Mouse (Mus musculus) kidney, adult 2 months (tissue): ENCODE measurements around the gene Hltf. TPM values are rescaled to one million over a fixed set of nuclear protein-coding genes. Genes with fewer than 3 reads are reported as not detected.

Experiments
- DNase-seq: peaks from one replicate; pipeline ENCODE4 v3.0.0; 2021
- H3K27ac ChIP-seq: fragments of 200-500 bp; 2 replicates; pipeline ENCODE4 v1.5.1; 2012; ENCODE audit warnings: low read depth, low read length, control low read depth, inconsistent platforms; ENCODE audit not compliant: insufficient read depth
- H3K27me3 ChIP-seq: fragments of 200-500 bp; replicated peaks from 2 replicates; pipeline ENCODE4 v1.6.1; 2012; ENCODE audit warnings: mild to moderate bottlenecking, moderate library complexity, low read length, inconsistent platforms; ENCODE audit not compliant: control insufficient read depth, insufficient read depth
- H3K36me3 ChIP-seq: fragments of 200-500 bp; 2 replicates; pipeline ENCODE4 v1.6.1; 2012; ENCODE audit warnings: mild to moderate bottlenecking, moderate library complexity, low read length, inconsistent platforms; ENCODE audit not compliant: control insufficient read depth, insufficient read depth
- H3K4me1 ChIP-seq: fragments of 200-500 bp; 2 replicates; pipeline ENCODE4 v1.6.1; 2011; ENCODE audit warnings: low read length; ENCODE audit not compliant: control insufficient read depth, insufficient read depth
- H3K4me3 ChIP-seq: fragments of 200-500 bp; 2 replicates; pipeline ENCODE4 v1.5.1; 2011; ENCODE audit warnings: mild to moderate bottlenecking, low read depth, low read length, control low read depth; ENCODE audit not compliant: insufficient read depth
- CTCF ChIP-seq: fragments of 200-500 bp; conservative IDR thresholded peaks from 2 replicates; pipeline ENCODE4 v1.5.1; 2011; ENCODE audit warnings: low read depth, mild to moderate bottlenecking, control low read depth, low read length, moderate library complexity, mixed read lengths; ENCODE audit not compliant: insufficient read depth, insufficient read length
- POLR2A ChIP-seq: fragments of 200-500 bp; IDR thresholded peaks from one replicate; pipeline ENCODE4 v1.6.1; 2011; ENCODE audit warnings: low read depth, low read length, control low read depth
- WGBS: fragments of 180-500 bp; shearing (Covaris S2); methylation state at CpG from one replicate; pipeline ENCODE4 v1.1.7; 2018; 5-methylcytosine and 5-hydroxymethylcytosine counted together
- polyA plus RNA-seq: library from polyadenylated mRNA; depleted of rRNA; stranded (reverse); fragments of >200 nt; gene quantifications from 2 replicates; pipeline ENCODE4 v1.2.3, GENCODE M21; 2012

Gene Hltf
- polyA plus RNA-seq, 1 experiment: 4.0 TPM

GRCm38 (mm10) chr3:20127047-20127595 lies 69.5 kb downstream of the Hltf start:
- no peak for DNase-seq
- Histone ChIP-seq H3K27me3 (no peaks in the 10 kb centered on the region), H3K27ac (no peak overlapping the region), H3K4me3 (no peak overlapping the region), H3K36me3 (no peaks in the 10 kb centered on the region; the same call in none of the 2 replicates), H3K4me1 (no peaks in the 10 kb centered on the region)
- TF ChIP-seq POLR2A (no peak), CTCF (no peak)
- WGBS: 88% methylated on average over 2 of the region's 2 CpGs

GRCm38 (mm10) chr3:20129491-20129890 lies 71.9 kb downstream of the Hltf start:
- Histone ChIP-seq H3K27me3 (no peaks in the 10 kb centered on the region), H3K4me1 (no peaks in the 10 kb centered on the region), H3K27ac (no peak overlapping the region), H3K4me3 (no peak overlapping the region), H3K36me3 (no peaks in the 10 kb centered on the region; the same call in none of the 2 replicates)
- 89% methylated on average over 5 of the region's 5 CpGs for WGBS
- TF ChIP-seq CTCF (no peak), POLR2A (no peak)
- DNase-seq: no peak

- Histone ChIP-seq H3K4me1 (no peaks in the 10 kb centered on the region), H3K27me3 (no peaks in the 10 kb centered on the region), H3K27ac (no peak overlapping the region), H3K4me3 (no peak overlapping the region), H3K36me3 (no peaks in the 10 kb centered on the region; the same call in none of the 2 replicates)
- 92% methylated on average over 8 of the region's 8 CpGs for WGBS
- no peak for DNase-seq
- no peak for TF ChIP-seq CTCF
- TF ChIP-seq POLR2A: no peak
Measured at GRCm38 (mm10) chr3:20130456-20131349, 73.1 kb downstream of the Hltf start.

- H3K4me3 ChIP-seq: no peak overlapping the region
- TF ChIP-seq CTCF (no peak), POLR2A (no peak)
- no peak for DNase-seq
- H3K36me3 ChIP-seq: no peaks in the 10 kb centered on the region; the same call in none of the 2 replicates
- H3K27me3 ChIP-seq: no peaks in the 10 kb centered on the region
- no peak overlapping the region for H3K27ac ChIP-seq
- WGBS: 89% methylated on average over 2 of the region's 2 CpGs
- H3K4me1 ChIP-seq: no peaks in the 10 kb centered on the region
Measured at GRCm38 (mm10) chr3:20131350-20131720, 73.7 kb downstream of the Hltf start.

- Histone ChIP-seq H3K4me1 (no peaks in the 10 kb centered on the region), H3K27ac (no peak overlapping the region), H3K27me3 (no peaks in the 10 kb centered on the region), H3K4me3 (no peak overlapping the region), H3K36me3 (no peaks in the 10 kb centered on the region; the same call in none of the 2 replicates)
- no peak for TF ChIP-seq CTCF
- TF ChIP-seq POLR2A: no peak
- DNase-seq: peak; percentile 28
- WGBS: 76% methylated on average over 1 of the region's 1 CpGs
Measured at GRCm38 (mm10) chr3:20132731-20133130, 75.1 kb downstream of the Hltf start.

GRCm38 (mm10) chr3:20133745-20134144 lies 76.1 kb downstream of the Hltf start:
- Histone ChIP-seq H3K27me3 (no peaks in the 10 kb centered on the region), H3K36me3 (no peaks in the 10 kb centered on the region; the same call in none of the 2 replicates), H3K4me3 (no peak overlapping the region), H3K4me1 (no peaks in the 10 kb centered on the region), H3K27ac (no peak overlapping the region)
- 80% methylated on average over 1 of the region's 1 CpGs for WGBS
- DNase-seq: no peak
- no peak for TF ChIP-seq POLR2A
- no peak for TF ChIP-seq CTCF

GRCm38 (mm10) chr3:20134545-20134944 lies 76.9 kb downstream of the Hltf start:
- TF ChIP-seq CTCF: no peak
- no peak for TF ChIP-seq POLR2A
- H3K36me3 ChIP-seq: no peaks in the 10 kb centered on the region; the same call in 1 of the 2 replicates
- no peaks in the 10 kb centered on the region for H3K27me3 ChIP-seq
- H3K4me3 ChIP-seq: no peak overlapping the region
- no peaks in the 10 kb centered on the region for H3K4me1 ChIP-seq
- 84% methylated on average over 3 of the region's 3 CpGs for WGBS
- no peak overlapping the region for H3K27ac ChIP-seq
- no peak for DNase-seq
